Mouse (Mus musculus) myocyte (in vitro differentiated cells): ENCODE measurements around the gene Bub1.
A peak's percentile ranks its signal among the peaks of the same experiment; 100 is the strongest.

Experiments
- CEBPB ChIP-seq: IDR thresholded peaks from 2 replicates; pipeline ENCODE4 v1.6.1; 2011; ENCODE audit warnings: mild to moderate bottlenecking, moderate library complexity; ENCODE audit not compliant: poor library complexity, insufficient read depth, severe bottlenecking
- E2F4 ChIP-seq: IDR thresholded peaks from one replicate; pipeline ENCODE4 v1.6.1; 2011; ENCODE audit warnings: mild to moderate bottlenecking, control low read depth, moderate library complexity; ENCODE audit not compliant: insufficient read depth
- MYOD1 ChIP-seq, 3 experiments: IDR thresholded peaks; one replicate each; pipeline ENCODE4 v1.6.1; 2011; ENCODE audit warnings: control low read depth in 2 of 3, low read depth in 2 of 3, mild to moderate bottlenecking in 2 of 3, moderate library complexity in 1 of 3; ENCODE audit not compliant: insufficient read length in 2 of 3, control insufficient read depth in 1 of 3
- POLR2A ChIP-seq: IDR thresholded peaks from one replicate; pipeline ENCODE4 v1.6.1; 2011; ENCODE audit warnings: low read depth, mild to moderate bottlenecking, control low read depth, moderate library complexity; ENCODE audit not compliant: insufficient read length
- TCF12 ChIP-seq: IDR thresholded peaks from one replicate; pipeline ENCODE4 v1.6.1; 2011; ENCODE audit warnings: mild to moderate bottlenecking, control low read depth; ENCODE audit not compliant: poor library complexity, insufficient read depth, severe bottlenecking

DNA sequence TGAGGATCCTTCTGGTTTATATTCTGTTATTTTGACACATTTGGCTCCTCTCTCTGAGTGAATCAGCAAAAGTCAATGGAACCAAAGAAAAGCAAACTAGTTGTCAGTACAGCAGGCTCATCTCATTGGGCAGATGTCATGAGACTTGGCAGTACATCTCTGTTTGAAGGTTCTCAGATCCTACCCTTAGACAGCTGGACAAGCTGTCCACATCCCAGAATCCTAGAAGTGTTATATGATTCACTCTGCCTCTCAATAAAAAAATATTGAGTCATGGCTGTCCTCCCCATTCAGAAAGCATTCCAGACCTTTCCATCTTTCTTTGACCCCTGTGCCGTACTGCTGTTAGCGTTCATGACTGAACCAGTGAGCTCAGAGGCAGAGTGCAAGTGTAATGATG is 18.7 kb upstream of the Bub1 start:
- TF ChIP-seq POLR2A, result no peak
- TF ChIP-seq TCF12, result no peak
- TF ChIP-seq MYOD1 (IDR thresholded peaks at IDR 0.05; ENCODE audit: control insufficient read depth in 1 of 3, insufficient read length in 2 of 3, low read depth in 2 of 3), result peak in 1 of 3 experiments; percentile 33
- no peak for TF ChIP-seq E2F4
- no peak for TF ChIP-seq CEBPB
